Mouse (Mus musculus): Measurements from ENCODE around the gene Ovol2. TPM values are rescaled to one million over a fixed set of nuclear protein-coding genes. Genes with fewer than 3 reads are reported as not detected.

Ovol2 gene
- polyA plus RNA-seq, 1 experiment: 0.44 TPM

GRCm38 (mm10) chr2:144279742-144280141 lies 52.2 kb downstream of the Ovol2 start:
- no peak for DNase-seq (ENCODE audit: low read depth in 1 of 2, low spot score in 2 of 2)
- no peak for TF ChIP-seq CTCF (IDR thresholded peaks at IDR 0.05; ENCODE audit: extremely low read depth, insufficient read depth, insufficient read length, insufficient replicate concordance)
- no peak for TF ChIP-seq POLR2A (IDR thresholded peaks at IDR 0.05; ENCODE audit: low read depth, low read length)
- WGBS: 48% methylated on average over 5 of the region's 5 CpGs
- no peak overlapping the region for H3K4me3 ChIP-seq (ENCODE audit: extremely low read depth, insufficient read depth, insufficient read length)
- no peak overlapping the region for H3K27ac ChIP-seq (ENCODE audit: insufficient read depth, low read length)
- peaks cover 3% of the 10 kb centered on the region for H3K36me3 ChIP-seq (ENCODE audit: control insufficient read depth, insufficient read depth, low read length)
- H3K4me1 ChIP-seq (ENCODE audit: control insufficient read depth, insufficient read depth, insufficient read length): no peaks in the 10 kb centered on the region; the same call in 1 of the 2 replicates
- no peaks in the 10 kb centered on the region for H3K27me3 ChIP-seq (ENCODE audit: control insufficient read depth, insufficient read depth, low read length)

GRCm38 (mm10) chr2:144276885-144277284 lies 55.1 kb downstream of the Ovol2 start:
- no peaks in the 10 kb centered on the region for H3K27me3 ChIP-seq (ENCODE audit: control insufficient read depth, insufficient read depth, low read length)
- no peak for TF ChIP-seq CTCF (IDR thresholded peaks at IDR 0.05; ENCODE audit: extremely low read depth, insufficient read depth, insufficient read length, insufficient replicate concordance)
- no peak for TF ChIP-seq POLR2A (IDR thresholded peaks at IDR 0.05; ENCODE audit: low read depth, low read length)
- H3K36me3 ChIP-seq (ENCODE audit: control insufficient read depth, insufficient read depth, low read length): peaks cover 3% of the 10 kb centered on the region
- WGBS: 93% methylated on average over 3 of the region's 3 CpGs
- H3K4me1 ChIP-seq (ENCODE audit: control insufficient read depth, insufficient read depth, insufficient read length): no peaks in the 10 kb centered on the region; the same call in 1 of the 2 replicates
- no peak overlapping the region for H3K4me3 ChIP-seq (ENCODE audit: extremely low read depth, insufficient read depth, insufficient read length)
- H3K27ac ChIP-seq (ENCODE audit: insufficient read depth, low read length): no peak overlapping the region
- no peak for DNase-seq (ENCODE audit: low read depth in 1 of 2, low spot score in 2 of 2)

- DNase-seq (ENCODE audit: low read depth in 1 of 2, low spot score in 2 of 2): no peak
- WGBS: 41% methylated on average over 8 of the region's 8 CpGs
- Histone ChIP-seq H3K4me1 (ENCODE audit: control insufficient read depth, insufficient read depth, insufficient read length) (no peaks in the 10 kb centered on the region; the same call in 1 of the 2 replicates), H3K27ac (ENCODE audit: insufficient read depth, low read length) (peak overlapping the region; percentile 63; the same call in 1 of the 2 replicates), H3K4me3 (ENCODE audit: extremely low read depth, insufficient read depth, insufficient read length) (no peak overlapping the region), H3K36me3 (ENCODE audit: control insufficient read depth, insufficient read depth, low read length) (peaks cover 3% of the 10 kb centered on the region), H3K27me3 (ENCODE audit: control insufficient read depth, insufficient read depth, low read length) (no peaks in the 10 kb centered on the region)
- TF ChIP-seq CTCF (IDR thresholded peaks at IDR 0.05; ENCODE audit: extremely low read depth, insufficient read depth, insufficient read length, insufficient replicate concordance) (no peak), POLR2A (IDR thresholded peaks at IDR 0.05; ENCODE audit: low read depth, low read length) (no peak)
Measured at GRCm38 (mm10) chr2:144274741-144275140, 57.2 kb downstream of the Ovol2 start.

DNA sequence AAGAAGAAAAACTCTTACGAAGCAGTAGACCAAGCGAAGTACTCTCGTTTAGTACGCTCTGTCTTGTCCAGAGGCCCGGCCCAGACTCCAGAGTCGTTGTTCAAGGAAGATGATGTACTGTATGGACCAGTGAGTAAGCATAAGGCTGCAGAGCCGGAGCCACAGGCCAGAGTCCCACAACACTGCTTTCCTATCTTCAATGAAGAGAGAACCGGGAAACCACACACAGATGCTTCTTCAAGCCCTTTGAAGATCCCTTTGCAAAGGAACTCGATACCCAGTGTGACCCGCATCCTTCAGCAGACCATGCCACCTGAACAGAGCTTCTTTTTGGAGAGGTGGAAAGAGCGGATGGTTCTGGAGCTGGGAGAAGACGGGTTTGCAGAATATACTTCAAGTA lies 59.9 kb downstream of the Ovol2 start:
- WGBS: 80% methylated on average over 12 of the region's 12 CpGs
- H3K27ac ChIP-seq (ENCODE audit: insufficient read depth, low read length): no peak overlapping the region
- no peak overlapping the region for H3K4me3 ChIP-seq (ENCODE audit: extremely low read depth, insufficient read depth, insufficient read length)

DNA sequence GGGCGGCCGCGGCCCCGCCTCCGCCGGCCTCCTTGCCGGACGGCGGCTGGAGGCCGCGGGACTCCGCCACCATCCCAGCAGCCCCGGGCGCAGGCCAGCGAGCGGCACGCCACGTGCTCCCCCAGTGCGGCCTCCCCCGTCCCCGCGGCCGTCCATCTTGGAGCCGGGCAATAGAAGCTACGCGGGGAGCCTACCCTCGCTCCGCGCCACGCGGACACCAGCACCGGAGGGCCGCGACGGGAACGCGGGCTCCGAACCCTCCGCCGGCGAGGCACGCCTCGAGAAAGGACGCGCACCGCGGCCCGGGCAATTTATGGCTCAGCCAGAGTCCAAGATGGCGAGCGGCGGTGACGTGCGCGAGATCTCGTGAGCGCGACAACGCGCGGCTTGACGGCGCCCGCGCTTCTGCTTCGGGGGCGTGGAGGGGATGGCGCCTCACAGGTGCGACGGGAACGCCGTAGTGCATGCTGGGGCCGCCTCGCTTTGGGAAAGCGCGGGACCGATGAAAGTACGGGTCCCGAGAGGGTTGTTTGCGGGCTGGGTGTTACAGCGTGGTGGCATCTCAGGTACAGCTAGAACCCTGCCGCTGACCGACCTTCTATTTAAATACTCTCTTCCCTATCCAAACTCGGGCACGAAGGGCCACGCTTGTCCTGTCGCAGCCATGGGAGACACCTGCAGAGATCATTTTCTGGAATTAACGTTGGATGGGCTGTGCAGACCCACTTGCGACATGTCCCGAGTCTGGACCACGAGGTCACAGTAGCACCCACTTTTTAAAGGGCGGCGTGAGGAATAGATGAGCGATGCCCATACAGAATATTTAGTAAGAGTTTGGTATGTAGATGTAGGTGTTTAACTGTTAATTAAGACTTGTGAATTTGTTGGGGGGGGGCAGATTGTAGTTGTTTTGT lies 61.2 kb downstream of the Ovol2 start, which contains the start of the genes Mgme1 and Snx5:
TSS of gene Mgme1 (plus strand) at position 157 of the 914 bp plus-strand sequence.
TSS of gene Snx5 (minus strand) at position 400 of the 914 bp plus-strand sequence.
- H3K4me1 ChIP-seq (ENCODE audit: control insufficient read depth, insufficient read depth, insufficient read length): peaks cover 4% of the 10 kb centered on the region; the same call in 1 of the 2 replicates
- no peaks in the 10 kb centered on the region for H3K27me3 ChIP-seq (ENCODE audit: control insufficient read depth, insufficient read depth, low read length)
- peaks cover 6% of the 10 kb centered on the region for H3K36me3 ChIP-seq (ENCODE audit: control insufficient read depth, insufficient read depth, low read length)
- H3K27ac ChIP-seq (ENCODE audit: insufficient read depth, low read length): peak within 1 kb of the TSS; percentile 99
- DNase-seq (ENCODE audit: low read depth in 1 of 2, low spot score in 2 of 2): peak; percentile 83 to 90
- H3K4me3 ChIP-seq (ENCODE audit: extremely low read depth, insufficient read depth, insufficient read length): peak within 1 kb of the TSS; percentile 98
- under 1% methylated on average over 91 of the region's 93 CpGs for WGBS
- TF ChIP-seq POLR2A (IDR thresholded peaks at IDR 0.05; ENCODE audit: low read depth, low read length) (peak; percentile 93), CTCF (IDR thresholded peaks at IDR 0.05; ENCODE audit: extremely low read depth, insufficient read depth, insufficient read length, insufficient replicate concordance) (no peak)

More for the DNA sequence above, 59.9 kb downstream of the Ovol2 start:
- H3K27me3 ChIP-seq (ENCODE audit: control insufficient read depth, insufficient read depth, low read length): no peaks in the 10 kb centered on the region
- H3K4me1 ChIP-seq (ENCODE audit: control insufficient read depth, insufficient read depth, insufficient read length): no peaks in the 10 kb centered on the region; the same call in 1 of the 2 replicates
- peaks cover 1% of the 10 kb centered on the region; the same call in 1 of the 2 replicates for H3K36me3 ChIP-seq (ENCODE audit: control insufficient read depth, insufficient read depth, low read length)
- TF ChIP-seq CTCF (IDR thresholded peaks at IDR 0.05; ENCODE audit: extremely low read depth, insufficient read depth, insufficient read length, insufficient replicate concordance) (no peak), POLR2A (IDR thresholded peaks at IDR 0.05; ENCODE audit: low read depth, low read length) (no peak)
- DNase-seq (ENCODE audit: low read depth in 1 of 2, low spot score in 2 of 2): no peak

DNA sequence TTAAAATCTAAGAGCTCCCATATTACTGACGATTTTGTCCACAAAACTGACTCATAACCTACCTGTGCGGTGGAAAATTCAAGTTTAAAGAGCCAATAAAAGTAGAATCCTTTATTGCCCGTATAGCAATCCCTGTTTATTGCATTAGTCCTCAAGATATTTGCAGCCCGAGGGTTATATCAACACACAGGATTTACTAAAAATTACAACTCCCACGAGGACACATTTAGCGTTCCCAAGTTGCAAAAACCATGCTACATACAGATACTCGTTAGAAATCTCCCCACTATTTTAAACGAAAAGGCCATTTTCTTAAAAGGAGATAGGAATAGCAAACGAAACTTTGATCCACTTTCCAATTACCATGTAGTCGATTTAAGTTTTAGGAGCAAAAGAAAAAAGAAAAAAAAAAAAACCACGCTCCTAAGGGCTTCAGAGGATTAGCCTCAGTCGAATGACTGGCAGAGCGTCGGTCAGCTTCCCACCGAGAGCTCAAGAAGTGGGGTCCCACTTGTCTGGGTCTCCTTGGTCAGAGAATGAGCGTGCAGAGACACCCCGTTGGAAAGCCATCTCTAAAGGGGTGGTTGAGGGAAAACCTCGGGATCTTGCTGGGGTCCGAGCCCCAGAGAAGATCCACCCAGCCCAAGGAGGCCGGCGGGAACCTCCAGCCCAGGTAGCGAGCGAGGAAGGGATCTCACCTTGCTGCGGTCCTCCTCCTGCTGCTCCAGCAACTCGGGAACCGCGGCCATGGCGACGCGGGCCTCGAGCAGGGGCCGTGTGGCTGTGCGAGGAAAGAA lies 62.1 kb downstream of the Ovol2 start:
- H3K4me1 ChIP-seq (ENCODE audit: control insufficient read depth, insufficient read depth, insufficient read length): peaks cover 5% of the 10 kb centered on the region; the same call in 1 of the 2 replicates
- DNase-seq (ENCODE audit: low read depth in 1 of 2, low spot score in 2 of 2): no peak
- TF ChIP-seq POLR2A (IDR thresholded peaks at IDR 0.05; ENCODE audit: low read depth, low read length) (no peak), CTCF (IDR thresholded peaks at IDR 0.05; ENCODE audit: extremely low read depth, insufficient read depth, insufficient read length, insufficient replicate concordance) (no peak)

More for the DNA sequence above, 62.1 kb downstream of the Ovol2 start:
- Histone ChIP-seq H3K27me3 (ENCODE audit: control insufficient read depth, insufficient read depth, low read length) (no peaks in the 10 kb centered on the region), H3K27ac (ENCODE audit: insufficient read depth, low read length) (peak overlapping the region; percentile 99), H3K36me3 (ENCODE audit: control insufficient read depth, insufficient read depth, low read length) (peaks cover 7% of the 10 kb centered on the region), H3K4me3 (ENCODE audit: extremely low read depth, insufficient read depth, insufficient read length) (peak overlapping the region; percentile 98)
- under 1% methylated on average over 29 of the region's 33 CpGs for WGBS

Data from spleen, adult 2 months (tissue).